Mouse (Mus musculus): Measurements from ENCODE around the gene Sh3bp5.

GRCm38 (mm10) chr14:31325551-31325950, 110.3 kb downstream of the Sh3bp5 start:
- TF ChIP-seq CHD2 (IDR thresholded peaks at IDR 0.05; ENCODE audit: low read depth, low read length) (no peak), HCFC1 (IDR thresholded peaks at IDR 0.05; ENCODE audit: borderline replicate concordance, insufficient read depth, low read length) (no peak), ZC3H11A (IDR thresholded peaks at IDR 0.05; ENCODE audit: borderline replicate concordance, low read depth, low read length) (no peak)

All from ES-E14 (cell line).